Comparison of ENCODE assay signal across 8 mouse cellular contexts in genomic region chr8:87830200-87830599, GRCm38 (mm10).
DNase-seq lines count a peak whose midpoint lies in the region; TF ChIP-seq lines count a peak whose summit lies in the region.

No protein-coding gene starts in this region.

- WGBS in cerebellum, adult 2 months, result 54% methylated on average over 6 of the region's 6 CpGs

- H3K27ac ChIP-seq in cerebellum, adult 2 months (ENCODE audit: insufficient read depth, low read length), result no peak overlapping the region
- H3K27ac ChIP-seq in embryonic fibroblast, embryonic 13.5 days (ENCODE audit: insufficient read depth, low read length), result no peak overlapping the region

- TF ChIP-seq POLR2A in cerebellum, adult 2 months (IDR thresholded peaks at IDR 0.05; ENCODE audit: borderline replicate concordance, insufficient read depth, low read length), result no peak
- TF ChIP-seq POLR2A in embryonic fibroblast, embryonic 13.5 days (IDR thresholded peaks at IDR 0.05; ENCODE audit: low read depth, low read length), result no peak

- H3K4me3 ChIP-seq in cerebellum, adult 2 months (replicated peaks; ENCODE audit: insufficient read depth, low read depth, low read length), result no peak overlapping the region
- H3K4me3 ChIP-seq in embryonic fibroblast, embryonic 13.5 days (ENCODE audit: insufficient read depth, low read length), result no peak overlapping the region

- H3K4me1 ChIP-seq in cerebellum, adult 2 months (ENCODE audit: control insufficient read depth, insufficient read depth, low read length), result peaks cover 6% of the 10 kb centered on the region
- H3K4me1 ChIP-seq in embryonic fibroblast, embryonic 13.5 days (ENCODE audit: control insufficient read depth, insufficient read depth, low read length), result no peaks in the 10 kb centered on the region

- no peaks in the 10 kb centered on the region for H3K27me3 ChIP-seq in cerebellum, adult 2 months (ENCODE audit: control insufficient read depth, insufficient read depth, low read length)

- peak; percentile 54; the same call in 1 of the 2 replicates for TF ChIP-seq CTCF in cerebellum, adult 2 months (IDR thresholded peaks at IDR 0.05; ENCODE audit: borderline replicate concordance, insufficient read depth, low read depth, low read length)
- peak; percentile 13; the same call in 1 of the 2 replicates for TF ChIP-seq CTCF in embryonic fibroblast, embryonic 13.5 days (IDR thresholded peaks at IDR 0.05; ENCODE audit: borderline replicate concordance, insufficient read depth, low read length)

- no peak for DNase-seq in cerebellum, adult 2 months
- DNase-seq in cerebellum, adult 11-12 months, result no peak
- peak; percentile 62 to 73 for DNase-seq in kidney, postnatal 4 days
- no peak for DNase-seq in kidney, adult 18-20 months
- DNase-seq in A20 (ENCODE audit: low read depth, low spot score), result peak; percentile 24
- no peak for DNase-seq in T-cell, adult 2 months (ENCODE audit: low spot score)
- DNase-seq in Muller cell, postnatal 12 days (ENCODE audit: inconsistent ontology term), result no peak

Comparison
In these comparisons a context has a peak if more than half of its experiments do, and no peak if none do; other contexts are left out.
1. DNase-seq: peak in kidney, postnatal 4 days (2 of 2) and A20 (single experiment); none in cerebellum, adult 2 months (0 of 2), cerebellum, adult 11-12 months (single experiment), kidney, adult 18-20 months (single experiment), T-cell, adult 2 months (single experiment) and Muller cell, postnatal 12 days (single experiment).